Mouse (Mus musculus) forebrain, postnatal 0 days (tissue): ENCODE measurements at regions not wholly inside any gene's neighbourhood (a gene's known extent, or its start where the extent isn't known, plus 50 kb on each side); places are given as distances from the start of the nearest gene placed in this dataset.

Experiments
- ATAC-seq: fragments of 200-750 bp; cut with Nextera tagmentation; 2 replicates; pipeline ENCODE4 v1.8.0; 2017; ENCODE audit warnings: mild to moderate bottlenecking, moderate library complexity
- DNase-seq: peaks from one replicate; pipeline ENCODE4 v3.0.0-alpha.2; 2015
- H3K27ac ChIP-seq: fragments of 300-500 bp; sonication (generic); 2 replicates; pipeline ENCODE4 v1.5.1; 2014; ENCODE audit warnings: low read depth, mild to moderate bottlenecking, antibody characterized with exemption, low read length, moderate library complexity, mixed read lengths
- H3K27me3 ChIP-seq: fragments of 300-500 bp; sonication (generic); 2 replicates; pipeline ENCODE4 v1.6.1; 2014; ENCODE audit warnings: mild to moderate bottlenecking, low read length, mixed read lengths; ENCODE audit not compliant: insufficient read depth
- H3K36me3 ChIP-seq: fragments of 300-500 bp; sonication (generic); 2 replicates; pipeline ENCODE4 v1.6.1; 2014; ENCODE audit warnings: mild to moderate bottlenecking, moderate library complexity; ENCODE audit not compliant: insufficient read depth
- H3K4me1 ChIP-seq: fragments of 300-500 bp; sonication (generic); 2 replicates; pipeline ENCODE4 v1.6.1; 2014; ENCODE audit warnings: antibody characterized with exemption; ENCODE audit not compliant: insufficient read depth
- H3K4me2 ChIP-seq: fragments of 300-500 bp; sonication (generic); 2 replicates; pipeline ENCODE4 v1.6.1; 2014; ENCODE audit warnings: low read depth, mild to moderate bottlenecking, moderate library complexity
- H3K4me3 ChIP-seq: fragments of 300-500 bp; sonication (generic); 2 replicates; pipeline ENCODE4 v1.5.1; 2014; ENCODE audit warnings: low read depth, low read length, mixed read lengths
- H3K9ac ChIP-seq: fragments of 300-500 bp; sonication (generic); 2 replicates; pipeline ENCODE4 v1.6.1; 2014; ENCODE audit warnings: mild to moderate bottlenecking
- H3K9me3 ChIP-seq: fragments of 300-500 bp; sonication (generic); 2 replicates; pipeline ENCODE4 v1.6.1; 2016; ENCODE audit warnings: low read length
- CTCF ChIP-seq: sonication (generic); IDR thresholded peaks from 2 replicates; pipeline ENCODE4 v1.5.1; 2016; ENCODE audit warnings: antibody characterized with exemption, control low read depth, low read depth
- WGBS: fragments of 180-500 bp; shearing (Covaris S2); extraction: QIAGEN DNeasy Blood & Tissue Kit; methylation state at CpG from one replicate; pipeline ENCODE4 v1.1.7; 2014; 5-methylcytosine and 5-hydroxymethylcytosine counted together

- WGBS = 52% methylated on average over 4 of the region's 4 CpGs
- no peak for DNase-seq
- TF ChIP-seq CTCF = no peak
- Histone ChIP-seq H3K9ac (no peak overlapping the region), H3K4me3 (no peak overlapping the region), H3K4me1 (no peaks in the 10 kb centered on the region), H3K27ac (no peak overlapping the region), H3K27me3 (no peaks in the 10 kb centered on the region), H3K36me3 (no peaks in the 10 kb centered on the region), H3K9me3 (no peaks in the 10 kb centered on the region), H3K4me2 (no peak overlapping the region)
- ATAC-seq = no peak
These were observed 64.9 kb upstream of the Rbpj start for GRCm38 (mm10) chr5:53401093-53401492.

GRCm38 (mm10) chr5:53402022-53402421, 63.9 kb upstream of the Rbpj start:
- WGBS = 81% methylated on average over 4 of the region's 4 CpGs
- ATAC-seq (no peak), DNase-seq (no peak)
- no peak overlapping the region for H3K9ac ChIP-seq
- H3K4me2 ChIP-seq = no peak overlapping the region
- no peak for TF ChIP-seq CTCF
- H3K36me3 ChIP-seq = no peaks in the 10 kb centered on the region
- no peaks in the 10 kb centered on the region for H3K27me3 ChIP-seq
- H3K9me3 ChIP-seq = no peaks in the 10 kb centered on the region
- H3K4me1 ChIP-seq = no peaks in the 10 kb centered on the region
- H3K27ac ChIP-seq = no peak overlapping the region
- H3K4me3 ChIP-seq = no peak overlapping the region

GRCm38 (mm10) chr5:53402619-53403151, 63.3 kb upstream of the Rbpj start:
- no peak for DNase-seq
- TF ChIP-seq CTCF = no peak

GRCm38 (mm10) chr5:53405929-53406328, 60.0 kb upstream of the Rbpj start:
- Histone ChIP-seq H3K4me1 (no peaks in the 10 kb centered on the region), H3K9ac (no peak overlapping the region), H3K4me2 (no peak overlapping the region), H3K4me3 (no peak overlapping the region), H3K36me3 (no peaks in the 10 kb centered on the region), H3K27me3 (no peaks in the 10 kb centered on the region), H3K9me3 (no peaks in the 10 kb centered on the region), H3K27ac (no peak overlapping the region)
- TF ChIP-seq CTCF = no peak
- no peak for ATAC-seq
- DNase-seq = no peak
- 52% methylated on average over 5 of the region's 5 CpGs for WGBS

More at GRCm38 (mm10) chr5:53402619-53403151, 63.3 kb upstream of the Rbpj start:
- Histone ChIP-seq H3K36me3 (no peaks in the 10 kb centered on the region), H3K4me3 (no peak overlapping the region), H3K9me3 (no peaks in the 10 kb centered on the region), H3K4me1 (no peaks in the 10 kb centered on the region), H3K4me2 (no peak overlapping the region), H3K27ac (no peak overlapping the region), H3K27me3 (no peaks in the 10 kb centered on the region), H3K9ac (no peak overlapping the region)
- ATAC-seq = no peak; the same call in 1 of the 2 replicates
- 81% methylated on average over 9 of the region's 9 CpGs for WGBS

GRCm38 (mm10) chr5:53407646-53408045, 58.3 kb upstream of the Rbpj start:
- TF ChIP-seq CTCF = no peak
- no peaks in the 10 kb centered on the region for H3K9me3 ChIP-seq
- no peaks in the 10 kb centered on the region for H3K4me1 ChIP-seq
- no peaks in the 10 kb centered on the region for H3K36me3 ChIP-seq
- 90% methylated on average over 2 of the region's 2 CpGs for WGBS
- ATAC-seq = no peak
- H3K9ac ChIP-seq = no peak overlapping the region
- H3K27ac ChIP-seq = no peak overlapping the region
- H3K27me3 ChIP-seq = no peaks in the 10 kb centered on the region
- no peak overlapping the region for H3K4me2 ChIP-seq
- DNase-seq = no peak
- no peak overlapping the region for H3K4me3 ChIP-seq

- Histone ChIP-seq H3K9ac (no peak overlapping the region), H3K9me3 (no peaks in the 10 kb centered on the region), H3K4me3 (no peak overlapping the region), H3K36me3 (no peaks in the 10 kb centered on the region), H3K4me2 (no peak overlapping the region), H3K27me3 (no peaks in the 10 kb centered on the region), H3K4me1 (no peaks in the 10 kb centered on the region), H3K27ac (no peak overlapping the region)
- ATAC-seq (no peak), DNase-seq (no peak)
- 89% methylated on average over 2 of the region's 2 CpGs for WGBS
- TF ChIP-seq CTCF = no peak
These were observed 57.7 kb upstream of the Rbpj start for GRCm38 (mm10) chr5:53408235-53408634.

GRCm38 (mm10) chr5:53409740-53410139, 56.2 kb upstream of the Rbpj start:
- Histone ChIP-seq H3K4me3 (no peak overlapping the region), H3K4me2 (no peak overlapping the region), H3K9me3 (no peaks in the 10 kb centered on the region), H3K27ac (no peak overlapping the region), H3K9ac (no peak overlapping the region), H3K36me3 (no peaks in the 10 kb centered on the region), H3K4me1 (no peaks in the 10 kb centered on the region), H3K27me3 (no peaks in the 10 kb centered on the region)
- DNase-seq (no peak), ATAC-seq (no peak)
- TF ChIP-seq CTCF = no peak
- WGBS = 82% methylated on average over 3 of the region's 3 CpGs
